Mouse (Mus musculus): ENCODE measurements at regions not wholly inside any gene's neighbourhood (a gene's known extent, or its start where the extent isn't known, plus 50 kb on each side); places are given as distances from the start of the nearest gene placed in this dataset.

GRCm38 (mm10) chr10:93373265-93373664 is 62.3 kb upstream of the Elk3 start:
- H3K4me3 ChIP-seq (replicated peaks in 1 of 3; ENCODE audit: low read depth in 2 of 3, low read length in 2 of 3, poor library complexity in 1 of 3): no peak overlapping the region
- TF ChIP-seq MAFK (IDR thresholded peaks at IDR 0.05; ENCODE audit: insufficient replicate concordance, low read length) (peak; percentile 89), ZKSCAN1 (IDR thresholded peaks at IDR 0.05; ENCODE audit: borderline replicate concordance, low read depth, low read length) (peak; percentile 74), ELF1 (IDR thresholded peaks at IDR 0.05; ENCODE audit: low read depth, low read length) (no peak)
- H3K9me3 ChIP-seq (replicated peaks; ENCODE audit: low read length): no peaks in the 10 kb centered on the region
- in situ Hi-C loops (cut with MboI; ENCODE audit: low pct_ligation_motif_present, low pct_unique_long_range_greater_than_20kb, low sequenced_read_pairs): no loop called here
- H3K9ac ChIP-seq (ENCODE audit: insufficient read depth, low read depth): no peak overlapping the region
- no peaks in the 10 kb centered on the region for H3K36me3 ChIP-seq (replicated peaks in 1 of 2; ENCODE audit: control insufficient read depth in 1 of 2, insufficient read depth in 1 of 2, low read length in 1 of 2)
- peaks cover 21 to 26% of the 10 kb centered on the region in 2 experiments for H3K4me1 ChIP-seq (ENCODE audit: control insufficient read depth in 1 of 2, insufficient read depth in 2 of 2)
- H3K79me2 ChIP-seq (replicated peaks; ENCODE audit: control insufficient read depth, extremely low read depth, insufficient read depth, poor library complexity, severe bottlenecking): no peaks in the 10 kb centered on the region
- H3K27ac ChIP-seq (ENCODE audit: insufficient read depth, low read depth): no peak overlapping the region
- dilution Hi-C loops (cut with MboI; ENCODE audit: extremely low pct_ligation_motif_present, extremely low pct_unique_long_range_greater_than_20kb, low sequenced_read_pairs): no loop called here
- no peak overlapping the region for H3K4me2 ChIP-seq (ENCODE audit: insufficient read depth, low read depth, poor library complexity, severe bottlenecking)
- no peak for DNase-seq (ENCODE audit: extremely low read depth)
- no peaks in the 10 kb centered on the region for H3K27me3 ChIP-seq (replicated peaks)

GRCm38 (mm10) chr10:93373954-93374689 is 63.2 kb upstream of the Elk3 start:
- Histone ChIP-seq H3K27ac (ENCODE audit: insufficient read depth, low read depth) (no peak overlapping the region), H3K27me3 (replicated peaks) (no peaks in the 10 kb centered on the region), H3K9me3 (replicated peaks; ENCODE audit: low read length) (no peaks in the 10 kb centered on the region), H3K79me2 (replicated peaks; ENCODE audit: control insufficient read depth, extremely low read depth, insufficient read depth, poor library complexity, severe bottlenecking) (no peaks in the 10 kb centered on the region), H3K4me3 (replicated peaks in 1 of 3; ENCODE audit: low read depth in 2 of 3, low read length in 2 of 3, poor library complexity in 1 of 3) (no peak overlapping the region), H3K36me3 (replicated peaks in 1 of 2; ENCODE audit: control insufficient read depth in 1 of 2, insufficient read depth in 1 of 2, low read length in 1 of 2) (no peaks in the 10 kb centered on the region), H3K9ac (ENCODE audit: insufficient read depth, low read depth) (no peak overlapping the region), H3K4me1 (ENCODE audit: control insufficient read depth in 1 of 2, insufficient read depth in 2 of 2) (peaks cover 19 to 26% of the 10 kb centered on the region in 2 experiments), H3K4me2 (ENCODE audit: insufficient read depth, low read depth, poor library complexity, severe bottlenecking) (no peak overlapping the region)
- DNase-seq (ENCODE audit: extremely low read depth): no peak
- dilution Hi-C loops (cut with MboI; ENCODE audit: extremely low pct_ligation_motif_present, extremely low pct_unique_long_range_greater_than_20kb, low sequenced_read_pairs) (no loop called here), in situ Hi-C loops (cut with MboI; ENCODE audit: low pct_ligation_motif_present, low pct_unique_long_range_greater_than_20kb, low sequenced_read_pairs) (no loop called here)
- TF ChIP-seq MYC (IDR thresholded peaks at IDR 0.05; ENCODE audit: low read depth, low read length) (no peak), CHD1 (IDR thresholded peaks at IDR 0.05; ENCODE audit: low read depth, low read length) (no peak), NRF1 (IDR thresholded peaks at IDR 0.05; ENCODE audit: low read depth, low read length) (no peak), JUN (IDR thresholded peaks at IDR 0.05; ENCODE audit: insufficient read depth, low read depth, low read length) (no peak)

GRCm38 (mm10) chr10:93374690-93374994 is 63.7 kb upstream of the Elk3 start:
- Histone ChIP-seq H3K4me1 (ENCODE audit: control insufficient read depth in 1 of 2, insufficient read depth in 2 of 2) (peaks cover 19 to 25% of the 10 kb centered on the region in 2 experiments), H3K4me3 (replicated peaks in 1 of 3; ENCODE audit: low read depth in 2 of 3, low read length in 2 of 3, poor library complexity in 1 of 3) (no peak overlapping the region), H3K9me3 (replicated peaks; ENCODE audit: low read length) (no peaks in the 10 kb centered on the region), H3K9ac (ENCODE audit: insufficient read depth, low read depth) (no peak overlapping the region), H3K36me3 (replicated peaks in 1 of 2; ENCODE audit: control insufficient read depth in 1 of 2, insufficient read depth in 1 of 2, low read length in 1 of 2) (no peaks in the 10 kb centered on the region), H3K27ac (ENCODE audit: insufficient read depth, low read depth) (no peak overlapping the region), H3K4me2 (ENCODE audit: insufficient read depth, low read depth, poor library complexity, severe bottlenecking) (no peak overlapping the region), H3K79me2 (replicated peaks; ENCODE audit: control insufficient read depth, extremely low read depth, insufficient read depth, poor library complexity, severe bottlenecking) (no peaks in the 10 kb centered on the region), H3K27me3 (replicated peaks) (no peaks in the 10 kb centered on the region)
- no peak for TF ChIP-seq CHD1 (IDR thresholded peaks at IDR 0.05; ENCODE audit: low read depth, low read length)
- TF ChIP-seq POLR2A (IDR thresholded peaks at IDR 0.05; ENCODE audit: low read depth, low read length): no peak
- no peak for TF ChIP-seq JUND (conservative IDR thresholded peaks at IDR 0.05; ENCODE audit: low read depth, low read length)
- in situ Hi-C loops (cut with MboI; ENCODE audit: low pct_ligation_motif_present, low pct_unique_long_range_greater_than_20kb, low sequenced_read_pairs) (no loop called here), dilution Hi-C loops (cut with MboI; ENCODE audit: extremely low pct_ligation_motif_present, extremely low pct_unique_long_range_greater_than_20kb, low sequenced_read_pairs) (no loop called here)
- DNase-seq (ENCODE audit: extremely low read depth): no peak
